Mouse (Mus musculus) frontal cortex, adult 2 months (tissue): ENCODE measurements around the gene Ngrn. TPM values are rescaled to one million over a fixed set of nuclear protein-coding genes. Genes with fewer than 3 reads are reported as not detected.

Experiments
- DNase-seq, 2 experiments: peaks; one replicate each; pipeline ENCODE4 v3.0.0; 2022; ENCODE audit warnings: low spot score in 1 of 2; ENCODE audit errors: extremely low spot score in 1 of 2
- polyA plus RNA-seq: library from polyadenylated mRNA; depleted of rRNA; stranded (reverse); fragments of >200 nt; gene quantifications from 2 replicates; pipeline ENCODE4 v1.2.3, GENCODE M21; 2012; rRNA removed

Gene Ngrn
- polyA plus RNA-seq, result 62.9 and 64.6 TPM in 2 replicates

- peak; percentile 71 to 90 for DNase-seq
These were observed at the start of gene Ngrn for GRCm38 (mm10) chr7:80260625-80261371. Gene Ngrn (plus strand): TSS chr7:80261215.

DNA sequence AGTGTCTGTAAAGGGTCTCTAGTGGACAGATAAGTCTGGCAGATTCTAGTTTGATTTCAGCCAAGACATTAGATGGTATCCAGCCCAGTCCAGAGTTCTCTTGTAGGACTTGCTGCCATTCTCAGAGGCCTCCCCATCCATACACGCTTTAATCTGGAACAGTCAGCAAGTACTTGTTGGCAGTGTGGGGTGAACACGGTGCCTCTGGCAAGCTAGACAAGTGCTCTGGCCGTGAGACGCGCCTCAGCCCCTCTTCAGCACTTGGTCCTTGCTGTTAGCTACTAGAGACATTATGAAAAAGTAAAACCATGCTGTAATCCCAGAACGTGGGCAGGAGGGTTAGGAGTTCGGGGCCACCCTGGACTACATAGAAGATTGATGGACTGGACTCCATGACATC is 47.4 kb upstream of the Ngrn start:
- no peak for DNase-seq

GRCm38 (mm10) chr7:80214459-80214858 is 46.6 kb upstream of the Ngrn start:
- no peak for DNase-seq

- peak; percentile 41 to 83 for DNase-seq
These were observed 45.6 kb upstream of the Ngrn start for GRCm38 (mm10) chr7:80215398-80215797.

DNA sequence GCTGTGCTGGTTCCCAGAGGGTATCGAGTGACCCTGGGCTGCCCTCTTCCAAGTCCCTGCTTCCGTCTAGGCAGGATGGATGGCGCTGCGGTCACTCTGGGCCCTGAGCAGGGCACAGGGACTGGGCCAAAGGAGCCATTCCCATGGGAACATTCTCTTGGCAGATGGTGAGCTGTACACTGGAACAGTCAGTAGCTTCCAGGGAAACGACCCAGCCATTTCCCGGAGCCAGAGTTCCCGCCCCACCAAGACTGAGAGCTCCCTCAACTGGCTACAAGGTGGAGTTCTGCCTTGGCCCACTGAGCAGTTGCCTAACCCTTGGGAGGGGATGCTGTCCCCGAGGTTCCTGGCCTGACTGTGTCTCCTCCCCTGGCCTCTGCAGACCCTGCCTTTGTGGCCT is 44.4 kb upstream of the Ngrn start:
- peak; percentile 47 for DNase-seq

DNA sequence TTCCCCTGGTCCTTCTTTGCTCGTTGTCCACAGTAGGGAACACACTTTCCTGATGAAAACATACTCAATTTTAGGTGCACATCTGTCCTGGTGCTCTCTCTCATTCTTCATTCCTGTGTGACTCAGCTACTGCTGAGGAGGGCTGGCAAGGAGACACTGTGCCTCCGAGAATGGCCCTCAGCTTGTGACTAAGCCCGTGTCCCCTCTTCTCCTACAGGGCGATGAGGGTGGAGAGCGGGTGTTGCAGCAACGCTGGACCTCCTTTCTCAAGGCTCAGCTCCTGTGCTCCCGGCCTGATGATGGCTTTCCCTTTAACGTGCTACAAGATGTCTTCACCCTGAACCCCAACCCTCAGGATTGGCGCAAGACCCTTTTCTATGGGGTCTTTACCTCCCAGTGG is 42.3 kb upstream of the Ngrn start:
- no peak for DNase-seq

GRCm38 (mm10) chr7:80220237-80220797 is 40.7 kb upstream of the Ngrn start:
- DNase-seq, result no peak

- DNase-seq, result no peak
These were observed 39.8 kb upstream of the Ngrn start for GRCm38 (mm10) chr7:80221179-80221750.

DNA sequence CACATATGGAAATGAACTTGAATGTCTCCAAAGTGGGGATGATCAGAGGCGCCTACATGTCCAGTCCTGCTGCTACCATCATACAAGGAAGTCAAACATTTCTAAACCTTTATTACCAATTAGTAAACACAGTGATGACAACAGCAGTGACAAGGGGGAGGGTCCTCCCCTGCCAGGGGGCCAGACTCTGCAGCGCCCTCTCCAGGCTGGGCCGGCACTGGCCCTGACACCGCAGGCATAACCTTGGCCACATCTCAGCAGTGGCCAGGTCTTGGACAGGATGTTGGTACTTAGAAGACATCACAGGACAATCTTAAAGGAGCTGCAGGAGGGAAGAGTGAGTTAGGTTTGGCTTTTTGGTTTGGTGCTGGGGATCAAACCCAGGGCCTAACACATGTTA is 34.0 kb upstream of the Ngrn start:
- DNase-seq, result no peak

DNA sequence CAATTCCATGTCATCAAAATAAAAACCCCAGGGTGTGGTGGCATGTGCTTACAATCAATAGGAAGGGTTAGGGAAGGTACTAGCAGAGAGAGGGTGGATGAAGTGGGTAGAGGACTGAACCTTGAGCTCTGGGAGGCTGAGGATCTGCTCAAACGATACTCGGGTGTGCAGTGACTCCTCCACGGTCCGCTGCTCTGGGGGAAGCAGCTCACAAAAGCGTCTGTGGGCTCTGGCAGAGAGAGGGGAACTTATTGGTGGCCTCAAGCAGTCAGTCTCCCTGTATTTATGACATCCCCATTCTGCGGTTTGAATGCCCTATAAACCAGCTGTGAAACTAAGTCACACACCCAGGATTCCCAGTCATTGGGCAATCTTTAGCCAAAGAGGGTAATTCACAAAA is 30.8 kb upstream of the Ngrn start:
- DNase-seq, result no peak

- no peak for DNase-seq
These were observed 29.0 kb upstream of the Ngrn start for GRCm38 (mm10) chr7:80231971-80232488.

DNA sequence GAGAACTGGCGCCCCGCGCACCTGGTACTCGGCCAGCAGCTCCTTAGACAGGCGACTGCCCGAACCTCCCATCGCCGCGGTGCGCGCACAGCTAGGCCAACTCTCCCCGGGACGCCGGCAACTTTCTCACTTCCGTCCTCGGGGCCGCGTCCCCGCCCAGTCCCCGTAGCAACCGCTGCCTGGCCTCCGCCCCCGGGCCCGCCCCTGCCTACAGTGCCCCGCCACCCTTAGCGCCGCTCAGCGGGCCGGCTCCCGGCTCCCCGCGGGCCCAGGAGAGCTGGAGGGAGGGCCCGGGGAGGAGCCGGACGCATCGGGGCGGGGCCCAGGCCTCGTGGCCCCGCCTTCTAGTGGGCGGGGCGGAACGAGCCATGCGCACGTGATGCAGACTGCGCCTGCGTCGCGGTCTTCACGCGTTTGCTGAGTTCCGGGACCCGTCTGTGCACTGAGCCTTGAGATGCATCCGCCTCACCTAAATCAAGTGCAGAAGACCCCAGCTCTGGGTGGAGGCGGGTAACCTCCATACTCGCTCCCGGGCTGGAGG is 28.5 kb upstream of the Ngrn start, which contains the start of the genes Cib1 and Gdpgp1:
TSS of gene Cib1 (minus strand) at position 325 of the 541 bp plus-strand sequence.
TSS of gene Gdpgp1 (plus strand) at position 377 of the 541 bp plus-strand sequence.
- peak; percentile 80 to 95 for DNase-seq

- no peak for DNase-seq
These were observed 27.2 kb upstream of the Ngrn start for GRCm38 (mm10) chr7:80233799-80234198.

DNA sequence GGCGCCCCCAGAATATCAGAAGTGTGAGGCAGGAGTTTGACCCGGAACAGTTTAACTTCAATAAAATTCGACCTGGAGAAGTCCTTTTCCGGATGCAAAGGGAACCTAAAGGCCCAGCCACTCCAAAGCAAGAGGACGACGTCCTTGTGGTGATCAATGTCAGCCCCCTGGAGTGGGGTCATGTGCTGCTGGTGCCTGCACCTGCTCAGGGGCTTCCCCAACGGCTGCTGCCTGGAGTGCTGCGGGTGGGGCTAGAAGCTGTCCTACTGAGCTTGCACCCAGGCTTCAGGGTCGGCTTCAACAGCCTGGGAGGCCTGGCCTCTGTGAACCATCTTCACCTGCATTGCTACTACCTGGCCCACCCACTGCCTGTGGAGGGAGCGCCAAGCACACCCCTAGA is 22.5 kb upstream of the Ngrn start:
- no peak for DNase-seq

DNA sequence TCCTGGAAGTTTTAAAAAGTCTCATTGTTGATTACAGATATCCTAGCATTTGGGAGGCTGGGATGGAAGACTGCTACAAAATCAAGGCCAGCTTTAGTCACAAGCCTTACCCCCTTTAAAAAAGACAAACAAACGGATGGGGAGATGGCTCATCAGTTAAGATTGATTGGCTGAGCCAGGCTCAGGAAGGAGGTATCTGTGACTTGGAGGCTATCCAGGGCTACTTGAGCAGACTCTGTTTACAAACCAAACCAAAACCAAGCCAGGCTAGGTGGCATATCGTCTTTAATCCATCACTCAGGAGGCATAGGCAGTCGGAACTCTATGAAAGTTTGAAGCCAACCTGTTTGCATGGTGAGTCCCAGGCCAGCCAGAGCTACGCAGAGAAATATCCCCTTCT is 19.4 kb upstream of the Ngrn start:
- DNase-seq, result no peak

GRCm38 (mm10) chr7:80244851-80245250 is 16.2 kb upstream of the Ngrn start:
- no peak for DNase-seq

DNA sequence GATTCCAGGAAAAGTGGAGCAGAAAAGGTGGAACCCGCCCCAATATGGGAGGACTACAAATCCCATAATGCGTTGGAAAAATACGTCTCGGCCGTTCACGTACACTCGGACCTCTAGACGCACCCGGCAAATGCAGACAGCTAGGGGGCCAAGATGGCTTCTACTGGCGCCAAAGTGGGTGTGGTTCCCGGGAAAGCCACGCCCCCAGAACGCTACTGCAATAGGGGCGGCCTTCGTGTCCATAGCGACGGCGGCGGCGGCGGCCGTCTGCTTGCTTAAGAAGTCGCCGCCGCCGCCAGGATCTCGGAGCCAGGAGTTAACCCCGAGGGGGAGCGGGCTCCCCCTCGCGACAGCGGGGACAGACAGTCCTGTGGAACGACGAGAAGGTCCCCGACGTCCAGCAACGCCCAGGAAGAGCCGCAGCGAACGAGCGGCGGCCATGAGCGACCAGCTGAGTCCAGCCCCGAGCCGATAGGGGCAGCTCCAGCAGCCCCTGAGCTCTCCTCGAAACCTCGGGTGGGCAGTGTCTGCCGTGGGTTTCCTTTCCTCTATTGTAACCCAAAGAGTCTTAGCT is 14.8 kb upstream of the Ngrn start, which contains the start of gene Ttll13:
TSS of gene Ttll13 (plus strand) at position 229 of the 574 bp plus-strand sequence.
- peak; percentile 96 to 97 for DNase-seq

DNA sequence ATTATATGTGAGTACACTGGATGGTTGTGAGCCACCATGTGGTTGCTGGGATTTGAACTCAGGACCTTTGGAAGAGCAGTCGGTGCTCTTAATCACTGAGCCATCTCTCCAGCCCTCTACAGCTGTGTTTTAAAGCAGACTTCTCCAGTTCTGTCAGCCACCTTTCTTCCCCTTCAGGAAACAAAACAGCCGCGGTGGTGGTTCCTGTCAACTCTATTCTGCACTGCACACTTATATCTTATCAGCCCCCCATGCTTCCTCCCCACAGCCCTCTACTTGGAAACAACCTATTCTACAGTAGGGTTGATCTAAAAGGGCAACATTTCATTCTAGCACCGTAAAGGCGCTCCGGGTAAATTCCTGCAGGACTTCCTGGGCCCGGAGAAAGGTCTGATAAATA is 14.2 kb upstream of the Ngrn start:
- DNase-seq, result no peak

- no peak for DNase-seq
These were observed 8.6 kb upstream of the Ngrn start for GRCm38 (mm10) chr7:80252437-80252836.

GRCm38 (mm10) chr7:80252886-80253285 is 8.1 kb upstream of the Ngrn start:
- no peak for DNase-seq

GRCm38 (mm10) chr7:80255981-80256380 is 5.0 kb upstream of the Ngrn start:
- no peak for DNase-seq
